Mouse (Mus musculus) left cerebral cortex, adult 2 months (tissue): ENCODE data around the gene Gabbr1. TPM values are rescaled to one million over a fixed set of nuclear protein-coding genes. Genes with fewer than 3 reads are reported as not detected.

ENCODE experiments used
- DNase-seq, 2 experiments: peaks; one replicate each; pipeline ENCODE4 v3.0.0; 2021 to 2022; ENCODE audit warnings: low spot score in 2 of 2, mixed read lengths in 1 of 2; ENCODE audit errors: extremely low spot score in 1 of 2
- H3K27ac ChIP-seq: fragments of 200-600 bp; 2 replicates; pipeline ENCODE4 v1.8.1; 2022
- H3K4me3 ChIP-seq: fragments of 200-600 bp; 2 replicates; pipeline ENCODE4 v1.8.1; 2022
- CTCF ChIP-seq: fragments of 200-600 bp; IDR thresholded peaks from 2 replicates; pipeline ENCODE4 v1.8.1; 2022; ENCODE audit warnings: antibody characterized with exemption, mild to moderate bottlenecking, moderate library complexity
- intact Hi-C: fragments of 180-260 bp; cut with DNase I; formaldehyde crosslinking; loops from one replicate; pipeline ENCODE4 v1.15.1; 2025
- total RNA-seq, 2 experiments: library from RNA; stranded (reverse); gene quantifications; 2 replicates each; pipeline ENCODE4 v1.2.3; 2021

Gabbr1 gene
- total RNA-seq, 2 experiments from 2014 or later, result 687 to 720 TPM

DNA sequence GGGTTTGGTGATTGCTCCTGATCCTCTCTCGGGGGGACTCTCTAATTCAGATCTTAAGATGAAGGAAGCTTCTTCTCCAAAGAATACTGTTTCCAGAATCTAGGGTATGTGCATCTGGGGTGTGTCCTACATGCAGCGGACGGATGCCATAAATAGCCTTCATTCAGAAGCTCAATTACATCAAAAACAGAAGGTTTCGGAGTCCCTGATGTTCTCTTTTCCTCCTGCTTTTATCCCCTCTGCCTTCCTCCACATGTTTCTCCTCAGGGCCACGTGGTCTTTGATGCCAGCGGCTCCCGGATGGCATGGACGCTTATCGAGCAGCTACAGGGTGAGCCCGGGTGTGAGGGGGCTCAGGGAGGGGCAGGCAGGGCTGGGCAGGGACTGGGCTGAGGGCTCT, 17.3 kb downstream of the Gabbr1 start:
- intact Hi-C loops, result no loop called here
- DNase-seq, result no peak
- Histone ChIP-seq H3K4me3 (no peak overlapping the region), H3K27ac (peak overlapping the region; percentile 80)
- no peak for TF ChIP-seq CTCF

GRCm38 (mm10) chr17:37063686-37064495, 18.1 kb downstream of the Gabbr1 start:
- no peak for TF ChIP-seq CTCF
- Histone ChIP-seq H3K27ac (peak overlapping the region; percentile 80; the same call in 1 of the 2 replicates), H3K4me3 (no peak overlapping the region)
- intact Hi-C loops, result no loop called here
- DNase-seq, result no peak

- intact Hi-C loops, result no loop called here
- Histone ChIP-seq H3K4me3 (no peak overlapping the region), H3K27ac (no peak overlapping the region)
- no peak for TF ChIP-seq CTCF
- DNase-seq, result no peak
Observed at GRCm38 (mm10) chr17:37065993-37066392, 20.2 kb downstream of the Gabbr1 start.

GRCm38 (mm10) chr17:37067861-37068260, 22.1 kb downstream of the Gabbr1 start:
- TF ChIP-seq CTCF, result no peak
- peak in 1 of 2 experiments; percentile 11 for DNase-seq
- peak overlapping the region; percentile 61 for H3K27ac ChIP-seq
- intact Hi-C loops, result no loop called here
- H3K4me3 ChIP-seq, result no peak overlapping the region

DNA sequence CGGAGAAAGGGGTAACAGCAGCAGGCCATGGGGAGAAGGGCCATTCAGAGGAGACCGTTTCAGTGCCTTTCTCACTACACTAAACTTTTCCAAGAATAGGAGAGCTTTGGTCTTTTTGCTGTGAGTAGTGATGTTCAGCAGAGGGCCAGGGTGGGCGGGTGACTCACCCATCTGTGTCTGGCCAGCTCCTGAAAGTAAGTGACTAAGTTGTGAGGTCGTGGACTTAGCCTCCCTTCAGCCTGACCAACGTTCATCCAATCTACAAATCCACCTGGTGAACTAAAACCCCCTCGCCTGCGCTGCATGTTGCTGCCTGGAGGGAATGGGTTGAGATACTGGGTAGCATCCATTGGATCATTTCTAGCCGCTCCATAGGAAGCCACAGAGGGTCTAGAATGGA, 24.4 kb downstream of the Gabbr1 start:
- no peak for TF ChIP-seq CTCF
- Histone ChIP-seq H3K27ac (no peak overlapping the region; the same call in 1 of the 2 replicates), H3K4me3 (no peak overlapping the region)
- intact Hi-C loops, result loop anchor here (2.0 kb wide), 1 partner anchor 17 kb away; no protein-coding TSS in a partner anchor
- DNase-seq, result peak in 1 of 2 experiments; percentile 10

- DNase-seq, result peak in 1 of 2 experiments; percentile 17
- H3K27ac ChIP-seq, result peak overlapping the region; percentile 78
- TF ChIP-seq CTCF, result no peak
- no peak overlapping the region for H3K4me3 ChIP-seq
- intact Hi-C loops, result no loop called here
Observed at GRCm38 (mm10) chr17:37072080-37072729, 26.4 kb downstream of the Gabbr1 start.

DNA sequence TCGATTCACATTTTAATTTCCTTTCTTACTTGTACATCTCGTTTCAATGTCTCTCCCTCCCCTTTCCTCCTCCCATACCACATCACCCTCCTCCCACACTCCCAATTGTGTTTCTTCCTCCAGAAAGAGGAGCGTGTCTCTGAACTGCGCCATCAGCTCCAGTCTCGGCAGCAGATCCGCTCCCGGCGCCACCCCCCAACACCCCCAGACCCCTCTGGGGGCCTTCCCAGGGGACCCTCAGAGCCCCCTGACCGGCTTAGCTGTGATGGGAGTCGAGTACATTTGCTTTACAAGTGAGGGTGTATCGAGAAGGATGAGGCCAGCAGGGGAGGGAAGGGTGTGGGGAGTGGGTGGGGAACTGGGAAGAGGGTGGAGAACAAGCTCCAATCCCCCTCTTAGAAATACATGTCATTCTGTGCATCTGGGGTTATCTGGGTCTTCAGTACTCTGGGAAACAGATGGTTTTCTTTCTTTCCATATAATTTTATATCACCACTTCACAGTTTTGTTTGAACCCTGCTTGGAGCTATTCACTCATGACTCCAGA, 27.0 kb downstream of the Gabbr1 start:
- TF ChIP-seq CTCF, result no peak
- no peak overlapping the region for H3K4me3 ChIP-seq
- DNase-seq, result peak; percentile 21 to 46
- intact Hi-C loops, result no loop called here
- peak overlapping the region; percentile 78 for H3K27ac ChIP-seq

GRCm38 (mm10) chr17:37075181-37075580, 29.4 kb downstream of the Gabbr1 start:
- Histone ChIP-seq H3K27ac (no peak overlapping the region), H3K4me3 (no peak overlapping the region)
- no peak for DNase-seq
- no peak for TF ChIP-seq CTCF
- intact Hi-C loops, result no loop called here

- no peak for DNase-seq
- H3K27ac ChIP-seq, result no peak overlapping the region
- TF ChIP-seq CTCF, result no peak
- H3K4me3 ChIP-seq, result no peak overlapping the region
- intact Hi-C loops, result no loop called here
Observed at GRCm38 (mm10) chr17:37075766-37076165, 30.0 kb downstream of the Gabbr1 start.

- no peak overlapping the region for H3K27ac ChIP-seq
- no peak overlapping the region for H3K4me3 ChIP-seq
- DNase-seq, result no peak
- no peak for TF ChIP-seq CTCF
- intact Hi-C loops, result no loop called here
Observed at GRCm38 (mm10) chr17:37078193-37078592, 32.4 kb downstream of the Gabbr1 start.

GRCm38 (mm10) chr17:37078990-37079389, 33.2 kb downstream of the Gabbr1 start:
- intact Hi-C loops, result no loop called here
- TF ChIP-seq CTCF, result no peak
- DNase-seq, result peak in 1 of 2 experiments; percentile 13
- no peak overlapping the region for H3K4me3 ChIP-seq
- H3K27ac ChIP-seq, result peak overlapping the region; percentile 50; the same call in 1 of the 2 replicates

- H3K4me3 ChIP-seq, result no peak overlapping the region
- DNase-seq, result peak in 1 of 2 experiments; percentile 19
- intact Hi-C loops, result no loop called here
- no peak overlapping the region for H3K27ac ChIP-seq
- TF ChIP-seq CTCF, result no peak
Observed at GRCm38 (mm10) chr17:37080119-37080518, 34.4 kb downstream of the Gabbr1 start.
